Mouse (Mus musculus) cerebellum, adult 9-11 months (tissue): ENCODE data around the gene Cnn2.
A peak's percentile ranks its signal among the peaks of the same experiment; 100 is the strongest.

ENCODE experiments used
- DNase-seq: peaks from one replicate; pipeline ENCODE4 v3.0.0; 2022

The Cnn2 gene

GRCm38 (mm10) chr10:79970415-79971182 lies 17.8 kb upstream of the Cnn2 start, which contains the start of gene Grin3b:
TSS of gene Grin3b (plus strand) at chr10:79970715.
- DNase-seq, result no peak

GRCm38 (mm10) chr10:79971183-79971497 lies 17.2 kb upstream of the Cnn2 start:
- no peak for DNase-seq

- peak; percentile 54 for DNase-seq
These were observed 15.6 kb upstream of the Cnn2 start for GRCm38 (mm10) chr10:79972831-79973230.

- DNase-seq, result no peak
These were observed 14.3 kb upstream of the Cnn2 start for GRCm38 (mm10) chr10:79974087-79974486.

- DNase-seq, result no peak
These were observed 13.7 kb upstream of the Cnn2 start for GRCm38 (mm10) chr10:79974668-79975067.

GRCm38 (mm10) chr10:79976071-79976721 lies 12.2 kb upstream of the Cnn2 start:
- no peak for DNase-seq

- DNase-seq, result no peak
These were observed 11.7 kb upstream of the Cnn2 start for GRCm38 (mm10) chr10:79976722-79977107.

GRCm38 (mm10) chr10:79977324-79977723 lies 11.1 kb upstream of the Cnn2 start:
- no peak for DNase-seq

- DNase-seq, result no peak
These were observed 10.3 kb upstream of the Cnn2 start for GRCm38 (mm10) chr10:79978061-79978460.

GRCm38 (mm10) chr10:79979401-79980155 lies 8.8 kb upstream of the Cnn2 start:
- no peak for DNase-seq

- no peak for DNase-seq
These were observed 5.2 kb upstream of the Cnn2 start for GRCm38 (mm10) chr10:79983205-79983604.

GRCm38 (mm10) chr10:79983670-79984069 lies 4.7 kb upstream of the Cnn2 start:
- DNase-seq, result peak; percentile 90

- peak; percentile 89 for DNase-seq
These were observed 4.1 kb upstream of the Cnn2 start, which contains the start of gene Tmem259 for GRCm38 (mm10) chr10:79984195-79984816. TSS of gene Tmem259 (minus strand) at chr10:79984330.

GRCm38 (mm10) chr10:79984871-79985270 lies 3.5 kb upstream of the Cnn2 start:
- peak; percentile 99 for DNase-seq

GRCm38 (mm10) chr10:79985334-79986231 lies 2.8 kb upstream of the Cnn2 start:
- DNase-seq, result peak; percentile 88

GRCm38 (mm10) chr10:79986232-79986878 lies 2.0 kb upstream of the Cnn2 start:
- peak; percentile 79 for DNase-seq

GRCm38 (mm10) chr10:79986963-79987362 lies 1.4 kb upstream of the Cnn2 start:
- DNase-seq, result peak; percentile 87

- DNase-seq, result no peak
These were observed 446 bp upstream of the Cnn2 start for GRCm38 (mm10) chr10:79987771-79988505.

GRCm38 (mm10) chr10:79989272-79989786 lies 945 bp downstream of the Cnn2 start:
- no peak for DNase-seq

GRCm38 (mm10) chr10:79989870-79990269 lies 1.5 kb downstream of the Cnn2 start:
- no peak for DNase-seq

- DNase-seq, result no peak
These were observed 2.7 kb downstream of the Cnn2 start for GRCm38 (mm10) chr10:79991099-79991498.
